9 mouse cellular contexts compared by ENCODE assay signal in the genomic region with DNA sequence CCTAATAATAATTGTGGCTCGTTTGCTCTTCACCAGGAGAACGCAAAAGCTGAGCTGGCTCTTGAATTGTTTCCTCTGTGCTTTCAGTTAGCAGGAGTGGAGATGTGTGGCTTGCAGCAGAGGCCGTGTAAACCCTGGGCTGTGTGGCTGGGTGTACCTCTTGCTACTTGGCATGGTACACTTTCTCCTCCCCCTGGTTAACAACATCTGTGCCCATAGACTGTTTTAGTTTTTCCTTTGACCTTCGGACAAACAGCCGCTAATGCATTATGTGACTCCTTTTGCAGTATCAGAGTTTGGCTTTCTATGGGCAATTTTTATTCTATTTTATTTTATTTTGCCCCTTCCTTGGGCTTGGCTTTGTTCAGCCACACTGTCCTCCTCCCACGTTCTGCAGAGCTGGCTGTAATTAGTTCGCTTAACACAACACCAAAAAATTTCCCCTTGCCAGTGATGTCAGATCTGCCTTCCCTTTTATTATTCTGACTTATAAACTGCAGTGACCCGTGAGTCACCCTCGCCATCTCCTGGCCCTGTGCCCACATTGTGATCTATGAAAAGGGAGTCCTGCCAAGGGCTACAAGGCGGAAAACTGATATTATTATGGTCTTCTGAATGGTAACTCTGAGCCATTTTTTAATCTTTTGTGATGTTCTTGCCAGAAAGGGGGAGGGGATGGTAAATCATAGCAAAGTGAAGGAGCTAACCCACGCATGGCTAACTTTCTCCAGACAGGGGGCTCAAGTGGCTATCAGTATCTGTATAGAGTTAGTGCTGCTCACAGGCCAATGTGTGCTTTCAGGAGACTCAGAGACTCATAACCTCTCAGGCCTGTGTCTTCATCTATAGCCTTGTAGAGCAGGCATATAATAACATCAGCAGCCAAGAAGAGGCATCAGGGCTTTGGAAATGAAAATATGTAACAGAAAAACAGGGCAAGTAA.
DNase-seq lines count a peak whose midpoint lies in the region; ATAC-seq and TF ChIP-seq lines count a peak whose summit lies in the region.
"Had no signal": no experiment of that assay in that cellular context is flagged by ENCODE, and none has a peak within 500 bp of the region (broad histone marks: within the 10 kb centered on the region; RNA-seq: fewer than 3 reads in every experiment).

No protein-coding gene starts in this region.

- H3K27me3 ChIP-seq in intestine, postnatal 0 days (replicated peaks; ENCODE audit: control insufficient read depth, insufficient read depth, low read length), result no peaks in the 10 kb centered on the region

- H3K36me3 ChIP-seq in intestine, postnatal 0 days (ENCODE audit: control insufficient read depth, insufficient read depth), result no peaks in the 10 kb centered on the region

- 32% methylated on average over 11 of the region's 11 CpGs for WGBS in intestine, postnatal 0 days

- H3K4me3 ChIP-seq in intestine, postnatal 0 days (ENCODE audit: low read depth, low read length), result no peak overlapping the region
- no peak overlapping the region for H3K4me3 ChIP-seq in left cerebral cortex, adult 2 months

- H3K27ac ChIP-seq in intestine, postnatal 0 days (ENCODE audit: low read depth, low read length), result no peak overlapping the region
- no peak overlapping the region for H3K27ac ChIP-seq in left cerebral cortex, adult 2 months
- H3K27ac ChIP-seq: macrophage had no signal

- H3K9me3 ChIP-seq in intestine, postnatal 0 days (ENCODE audit: control insufficient read depth), result no peaks in the 10 kb centered on the region

- peak; percentile 89 for DNase-seq in 3T3-L1 (ENCODE audit: low read depth, low spot score)
- DNase-seq in adrenal gland, postnatal 25 days, result peak; percentile 91
- DNase-seq in heart, adult 18-20 months, result peak; percentile 80 to 82
- peak; percentile 72 to 79 for DNase-seq in lung, adult 18-20 months
- DNase-seq in retina, embryonic 14.5 days (ENCODE audit: low spot score), result peak; percentile 56
- no peak for DNase-seq in left cerebral cortex, postnatal 14 days (ENCODE audit: low spot score in 2 of 2)
- no peak for DNase-seq in left cerebral cortex, adult 2 months (ENCODE audit: extremely low spot score in 1 of 2, low spot score in 2 of 2)

- ATAC-seq in intestine, postnatal 0 days, result peak; percentile 71

- intact Hi-C loops in left cerebral cortex, postnatal 14 days (cut with DNase I), result no loop called here
- intact Hi-C loops in left cerebral cortex, adult 2 months (cut with DNase I), result no loop called here

- H3K4me2 ChIP-seq in intestine, postnatal 0 days (replicated peaks; ENCODE audit: low read depth), result no peak overlapping the region

- H3K4me1 ChIP-seq in intestine, postnatal 0 days (replicated peaks; ENCODE audit: control insufficient read depth, insufficient read depth, low read length), result no peaks in the 10 kb centered on the region

- no peak for TF ChIP-seq CTCF in intestine, postnatal 0 days (IDR thresholded peaks at IDR 0.05; ENCODE audit: low read depth)
- no peak for TF ChIP-seq CTCF in left cerebral cortex, adult 2 months (IDR thresholded peaks at IDR 0.05)

- no peak overlapping the region for H3K9ac ChIP-seq in intestine, postnatal 0 days (ENCODE audit: low read depth, low read length)

Comparison
In these comparisons a context has a peak if more than half of its experiments do, and no peak if none do; other contexts are left out.
1. DNase-seq: peak in 3T3-L1 (single experiment), adrenal gland, postnatal 25 days (single experiment), heart, adult 18-20 months (2 of 2), lung, adult 18-20 months (2 of 2) and retina, embryonic 14.5 days (single experiment); none in left cerebral cortex, postnatal 14 days (0 of 2) and left cerebral cortex, adult 2 months (0 of 2).